Mouse (Mus musculus) frontal cortex, postnatal 14 days (tissue): ENCODE measurements at regions not wholly inside any gene's neighbourhood (a gene's known extent, or its start where the extent isn't known, plus 50 kb on each side); places are given as distances from the start of the nearest gene placed in this dataset.
"Not testable (repeated sequence)": the region's sequence is repeated elsewhere in the genome, so short reads cannot be mapped to it uniquely, and the experiment has no call there.

ENCODE experiments used
- DNase-seq, 2 experiments: peaks; one replicate each; pipeline ENCODE4 v3.0.0; 2022; ENCODE audit warnings: low spot score in 2 of 2

DNA sequence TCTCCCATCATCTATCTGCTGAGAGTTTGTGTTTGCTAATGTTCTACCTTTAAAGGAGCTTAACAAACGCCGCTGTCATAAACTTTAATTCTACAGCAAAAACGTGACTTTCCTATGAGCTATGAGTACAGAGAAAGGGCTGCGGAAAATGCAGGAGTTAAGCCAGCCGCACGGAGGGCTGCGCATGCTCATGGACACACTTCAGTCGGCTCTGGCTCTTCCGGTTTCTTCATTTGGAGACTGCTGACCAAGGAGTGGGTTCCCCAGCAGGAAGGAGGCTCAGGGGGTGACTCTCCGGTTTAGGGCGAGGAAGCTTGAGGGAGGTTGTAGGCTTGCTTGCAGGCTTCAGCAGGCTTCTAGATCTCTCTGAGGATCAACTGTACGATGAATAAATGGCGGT, 59.3 kb downstream of the Sox2 start:
- no peak for DNase-seq

DNA sequence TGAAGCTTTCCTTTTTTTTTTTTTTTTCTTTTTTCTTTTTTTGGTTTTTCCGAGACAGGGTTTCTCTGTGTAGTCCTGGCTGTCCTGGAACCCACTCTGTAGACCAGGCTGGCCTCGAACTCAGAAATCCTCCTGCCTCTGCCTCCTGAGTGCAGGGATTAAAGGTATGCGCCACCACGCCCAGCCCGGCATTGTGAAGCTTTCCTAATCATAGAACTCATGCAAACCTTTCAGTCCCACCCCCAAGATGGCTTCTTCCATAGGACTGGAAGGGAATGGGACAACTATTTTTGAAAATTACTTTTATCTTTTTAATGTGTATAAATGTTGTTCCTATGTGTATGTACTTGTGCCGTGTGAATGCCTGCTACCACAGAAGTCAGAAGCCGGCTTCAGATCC, 61.9 kb downstream of the Sox2 start:
- not testable (repeated sequence) for DNase-seq

GRCm38 (mm10) chr3:34722506-34722905, 72.3 kb downstream of the Sox2 start:
- DNase-seq = peak; percentile 14 to 22

- no peak for DNase-seq
These were observed 76.8 kb downstream of the Sox2 start for GRCm38 (mm10) chr3:34726955-34727354.

DNA sequence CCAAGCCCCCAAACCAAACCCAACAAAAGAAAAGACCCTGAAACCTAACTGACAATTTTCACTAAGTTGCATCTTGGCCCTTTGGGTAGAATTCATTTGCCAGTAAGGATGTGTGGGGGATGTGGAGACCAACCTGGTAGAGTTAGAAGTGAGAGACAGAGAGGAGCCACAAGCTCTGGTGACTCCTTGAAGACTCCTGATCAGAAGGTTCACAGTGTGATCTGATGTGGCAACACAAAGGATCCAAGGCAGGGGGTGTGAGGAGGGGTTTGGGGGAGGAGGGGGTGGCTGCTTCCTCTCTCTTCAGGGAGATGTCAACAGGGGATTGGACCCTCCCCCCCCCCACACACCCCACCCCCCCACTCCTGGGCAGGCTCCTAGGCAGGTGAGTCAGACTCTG, 78.1 kb downstream of the Sox2 start:
- no peak for DNase-seq

DNA sequence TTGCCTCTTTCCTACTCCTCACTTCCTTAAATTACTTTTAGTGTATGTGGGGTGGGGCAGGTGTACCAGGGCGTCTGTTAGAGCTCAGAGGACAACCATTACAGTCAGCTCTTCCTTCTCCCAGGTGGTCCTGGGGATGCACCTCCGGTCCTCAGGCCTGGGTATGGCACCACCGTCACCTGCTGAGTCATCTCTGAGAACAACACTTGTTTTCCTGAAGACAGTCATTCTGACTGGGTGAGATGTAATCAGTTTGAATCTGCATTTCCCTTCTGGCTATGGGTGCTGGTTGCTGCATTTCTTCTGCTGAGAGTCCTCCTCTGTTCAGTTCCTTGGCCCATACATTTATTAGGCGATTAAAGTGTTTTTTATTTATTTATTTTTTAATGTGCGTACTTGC, 84.8 kb downstream of the Sox2 start:
- no peak for DNase-seq

DNA sequence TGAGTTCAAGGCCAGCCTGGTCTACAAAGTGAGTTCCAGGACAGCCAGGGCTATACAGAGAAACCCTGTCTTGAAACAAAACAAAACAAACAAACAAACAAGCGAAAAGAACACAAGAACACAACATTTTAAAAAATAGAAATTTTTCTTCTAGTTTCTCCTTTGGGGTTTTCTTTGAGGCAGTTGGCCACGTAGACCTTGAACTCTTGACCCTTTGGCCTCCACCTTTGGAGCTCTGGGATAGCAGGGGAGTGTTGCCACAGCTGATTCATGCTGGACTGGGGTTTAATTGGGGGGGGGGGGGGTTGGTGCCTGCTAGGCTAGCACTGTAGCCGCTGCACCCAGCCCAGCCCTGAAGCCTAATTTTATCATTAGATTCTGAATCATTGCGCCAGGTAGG, 87.8 kb downstream of the Sox2 start:
- no peak for DNase-seq

- no peak for DNase-seq
These were observed 88.7 kb downstream of the Sox2 start for GRCm38 (mm10) chr3:34738938-34739337.

DNA sequence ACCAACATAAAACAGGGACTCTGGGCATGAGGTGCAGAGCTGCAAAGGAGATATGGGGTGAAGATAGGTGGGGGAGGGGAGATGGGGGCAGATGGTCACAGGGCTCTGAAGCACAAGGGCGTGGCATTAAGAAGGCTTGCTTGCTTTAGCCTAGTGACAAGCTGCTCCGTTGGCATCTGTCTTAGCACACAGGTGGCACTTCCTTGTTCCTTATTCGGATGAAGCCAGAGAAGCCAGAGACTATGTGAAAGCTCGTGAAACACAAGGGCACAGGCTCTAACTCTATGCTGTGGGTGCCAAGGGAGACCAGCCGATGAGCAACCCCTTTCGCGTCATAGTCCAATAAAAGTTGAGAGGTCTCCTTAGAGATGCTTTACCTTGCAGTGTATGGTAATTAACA, 89.5 kb downstream of the Sox2 start:
- DNase-seq = no peak

DNA sequence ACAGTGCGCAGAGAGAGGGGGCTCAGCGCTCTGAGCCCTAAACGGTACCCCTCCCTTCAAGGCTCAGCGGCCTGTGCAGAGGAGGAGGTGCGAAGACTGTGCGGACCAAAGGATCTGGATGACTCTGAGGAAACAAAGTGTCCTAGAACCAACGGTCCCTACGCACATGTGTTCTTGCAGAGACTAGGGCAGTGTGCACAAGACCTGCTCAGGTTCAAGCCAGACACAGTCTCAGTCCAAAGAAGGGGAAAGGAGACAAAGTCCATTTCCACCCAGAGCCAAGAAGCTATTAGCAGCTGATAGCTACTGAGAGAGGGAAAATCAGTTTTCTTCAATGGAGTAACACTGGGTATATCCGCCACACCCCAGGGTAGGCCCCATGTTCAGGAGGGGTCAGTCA, 89.9 kb downstream of the Sox2 start:
- DNase-seq = no peak

- DNase-seq = no peak
These were observed 95.1 kb downstream of the Sox2 start for GRCm38 (mm10) chr3:34745181-34745736.

DNA sequence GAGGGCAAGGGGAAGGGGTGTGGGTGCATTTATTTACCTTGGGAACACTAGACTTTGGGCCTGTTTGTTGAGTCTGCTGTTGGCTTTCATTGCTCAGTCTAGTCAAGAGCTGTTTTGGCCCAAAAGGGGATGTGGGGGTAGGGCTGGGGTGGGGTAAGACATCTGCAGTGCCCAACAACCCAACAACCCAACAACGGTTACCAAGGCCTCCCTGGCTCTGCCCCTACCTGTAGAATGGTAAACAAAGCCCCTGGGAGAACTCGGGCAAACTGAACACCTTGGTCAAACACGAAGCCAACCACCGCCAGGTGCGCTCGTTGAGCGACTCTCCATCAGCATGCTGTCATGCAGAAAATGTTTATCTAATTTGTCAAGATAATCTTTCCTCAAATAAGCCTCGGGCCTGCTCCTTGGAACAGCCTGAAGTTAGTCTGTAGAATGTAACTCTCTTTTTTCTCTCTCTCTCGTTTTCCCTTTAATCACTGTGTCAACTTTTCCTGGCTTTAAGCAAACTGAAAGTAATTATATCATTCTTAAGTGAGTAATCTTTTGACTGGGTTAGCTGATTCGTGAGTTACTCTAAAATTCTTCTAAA, 97.4 kb downstream of the Sox2 start:
- DNase-seq = no peak

DNA sequence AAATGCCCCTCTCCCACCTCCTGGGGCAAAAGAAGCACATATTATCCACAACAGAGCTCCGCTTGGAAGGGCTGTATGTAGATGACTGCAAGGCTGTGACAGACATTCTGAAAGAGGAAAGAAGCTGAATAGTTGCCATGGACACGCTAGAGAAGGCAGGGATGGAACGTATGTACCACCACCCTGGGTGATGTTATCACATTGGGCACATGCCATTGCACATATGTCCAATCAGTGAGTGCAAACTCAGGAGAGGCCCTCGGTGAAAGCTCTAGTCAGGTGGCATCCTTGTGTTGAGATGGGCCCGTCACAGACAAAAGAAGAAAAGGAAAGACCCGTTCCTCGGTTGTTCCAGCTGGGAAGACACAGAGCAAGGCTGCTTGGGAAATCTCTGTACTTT, 99.8 kb downstream of the Sox2 start:
- peak in 1 of 2 experiments; percentile 9 for DNase-seq

- DNase-seq = no peak
These were observed 101.3 kb downstream of the Sox2 start for GRCm38 (mm10) chr3:34751551-34751950.

DNA sequence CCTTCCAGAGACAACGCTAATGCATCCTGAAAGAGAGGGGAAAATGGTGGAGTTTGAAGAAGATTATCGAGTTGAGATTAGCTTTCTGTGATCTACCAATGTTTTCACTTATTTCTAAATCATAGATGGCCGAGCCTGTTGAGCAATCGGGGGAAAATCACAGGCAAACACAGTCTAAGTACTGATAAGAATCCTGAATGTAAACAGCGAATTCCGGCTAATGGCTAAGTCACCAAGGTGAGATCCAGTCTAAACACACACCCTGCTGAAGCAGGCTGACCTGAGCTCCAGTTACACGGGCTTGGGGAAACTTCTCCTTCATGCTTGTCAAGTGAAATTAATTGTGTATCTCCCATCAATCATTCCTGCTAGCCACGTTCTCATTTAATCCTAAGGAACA, 103.4 kb downstream of the Sox2 start:
- no peak for DNase-seq

DNA sequence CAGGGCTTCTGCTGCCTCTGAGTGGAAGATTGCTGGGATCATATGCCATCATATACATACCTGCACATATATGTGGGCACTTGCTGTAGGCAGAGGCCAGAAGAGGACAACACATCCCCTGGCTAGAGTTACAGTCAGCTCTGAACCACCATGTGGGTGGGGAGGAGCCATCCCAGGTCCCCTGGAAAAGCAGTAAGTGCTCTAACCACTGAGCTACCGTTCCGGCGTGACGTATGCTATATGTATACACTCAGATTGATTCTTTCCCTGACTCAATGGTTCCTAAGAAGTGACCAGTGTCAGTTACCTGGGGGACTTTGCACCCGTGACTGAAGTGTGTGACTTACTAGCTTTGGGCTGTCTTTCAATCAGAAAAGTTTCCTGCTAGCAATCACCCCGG, 104.6 kb downstream of the Sox2 start:
- no peak for DNase-seq

DNA sequence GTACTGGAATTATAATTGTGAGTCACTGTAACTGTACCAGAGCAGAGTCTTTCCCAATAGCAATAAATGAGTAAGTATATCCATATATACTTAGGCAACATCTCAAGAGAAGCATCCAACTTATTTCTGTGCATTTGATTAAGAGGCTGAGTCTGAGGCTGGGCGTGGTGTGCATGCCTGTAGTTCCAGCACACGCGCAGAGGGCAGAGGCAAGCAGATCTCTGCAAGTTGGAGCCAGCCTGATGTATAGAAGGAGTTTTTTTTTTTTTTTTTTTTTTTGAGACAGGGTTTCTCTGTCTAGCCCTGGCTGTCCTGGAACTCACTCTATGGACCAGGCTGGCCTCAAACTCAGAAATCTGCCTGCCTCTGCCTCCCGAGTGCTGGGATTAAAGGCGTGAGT, 105.1 kb downstream of the Sox2 start:
- DNase-seq = not testable (repeated sequence)

GRCm38 (mm10) chr3:34756632-34757031, 106.4 kb downstream of the Sox2 start:
- no peak for DNase-seq

DNA sequence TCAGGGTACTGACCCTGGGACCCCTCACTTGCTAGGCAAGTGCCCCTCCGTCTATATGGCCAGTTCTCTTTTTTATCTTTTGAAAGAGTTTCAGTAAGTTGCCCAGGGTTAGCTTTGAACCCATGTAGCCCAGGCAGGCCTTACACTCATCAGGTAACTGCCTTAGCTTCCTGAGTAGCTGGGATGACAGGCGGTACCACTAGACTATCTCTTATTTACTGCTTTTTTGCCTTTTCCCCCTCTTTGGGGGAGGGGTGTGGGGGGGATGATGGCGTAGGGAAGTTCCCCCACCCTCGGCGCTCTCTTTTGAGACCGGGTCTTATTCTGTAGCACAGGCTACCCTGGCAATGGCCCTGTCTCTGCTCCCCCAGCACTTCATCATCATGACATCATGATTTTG, 106.9 kb downstream of the Sox2 start:
- DNase-seq = no peak

DNA sequence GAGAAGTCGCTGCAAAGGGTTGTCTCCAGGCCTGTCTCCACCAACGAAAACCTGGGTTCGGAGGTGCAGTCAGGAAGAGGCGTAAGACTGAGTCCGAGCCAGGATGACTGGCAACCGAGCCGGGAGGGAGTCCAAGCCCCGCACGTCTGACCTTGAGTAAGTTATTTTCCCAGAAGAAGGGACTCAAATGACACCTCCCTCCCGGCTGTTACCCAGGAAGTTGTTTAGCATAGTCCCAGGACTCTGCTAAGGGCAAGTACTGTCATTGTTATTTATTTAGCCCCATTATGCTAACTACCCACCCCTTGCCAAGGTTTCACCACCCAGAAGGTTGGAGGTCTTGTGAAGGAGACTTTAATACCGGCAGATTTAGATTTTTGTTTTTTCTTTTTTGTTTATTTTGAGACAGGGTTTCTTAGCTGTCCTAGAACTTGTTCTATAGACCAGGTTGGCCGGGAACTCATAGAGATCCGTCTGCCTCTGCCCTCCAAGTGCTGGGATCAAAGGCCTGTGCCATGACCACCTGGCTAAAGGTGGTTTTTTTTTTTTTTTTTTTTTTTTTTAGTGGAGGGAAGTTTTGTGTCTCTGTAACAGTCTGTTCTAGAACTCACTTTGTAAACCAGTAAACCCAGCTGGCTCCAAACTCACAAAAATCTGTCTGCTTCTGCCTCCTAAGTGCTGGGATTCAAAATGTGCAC, 107.8 kb downstream of the Sox2 start:
- DNase-seq = no peak

DNA sequence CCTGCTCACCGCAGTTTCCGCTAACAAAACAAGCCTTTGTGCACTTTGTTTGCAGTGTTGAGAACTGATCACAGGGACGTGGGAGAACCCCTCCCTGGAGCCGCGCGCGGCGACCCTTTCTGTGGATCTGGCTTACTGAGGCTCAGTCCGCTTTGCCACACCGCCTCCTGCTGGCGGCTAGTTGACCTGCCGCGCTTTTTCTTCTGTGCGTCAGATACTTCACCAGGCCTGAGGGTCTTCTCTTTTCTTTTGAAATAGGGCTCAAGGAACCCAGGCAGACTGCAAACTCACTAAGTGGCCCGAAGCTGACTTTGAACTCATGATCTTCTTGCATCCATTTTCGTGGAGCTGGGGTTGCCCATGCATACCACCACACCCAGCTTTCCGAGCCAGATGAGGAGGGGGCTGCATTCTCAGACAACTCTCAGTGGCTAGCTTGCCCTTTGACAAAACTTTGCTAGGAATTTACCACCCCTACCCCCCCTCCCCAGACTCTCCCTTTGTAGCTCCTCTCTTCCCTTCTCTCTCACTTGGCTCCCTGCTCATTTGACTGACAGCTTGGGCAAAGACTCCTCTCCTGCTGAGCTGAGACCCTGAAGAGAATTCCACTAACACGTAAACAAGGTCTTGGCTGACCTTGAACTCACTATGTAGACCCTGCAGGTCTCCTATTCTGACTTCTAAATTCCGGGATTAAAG, 109.9 kb downstream of the Sox2 start:
- no peak for DNase-seq

DNA sequence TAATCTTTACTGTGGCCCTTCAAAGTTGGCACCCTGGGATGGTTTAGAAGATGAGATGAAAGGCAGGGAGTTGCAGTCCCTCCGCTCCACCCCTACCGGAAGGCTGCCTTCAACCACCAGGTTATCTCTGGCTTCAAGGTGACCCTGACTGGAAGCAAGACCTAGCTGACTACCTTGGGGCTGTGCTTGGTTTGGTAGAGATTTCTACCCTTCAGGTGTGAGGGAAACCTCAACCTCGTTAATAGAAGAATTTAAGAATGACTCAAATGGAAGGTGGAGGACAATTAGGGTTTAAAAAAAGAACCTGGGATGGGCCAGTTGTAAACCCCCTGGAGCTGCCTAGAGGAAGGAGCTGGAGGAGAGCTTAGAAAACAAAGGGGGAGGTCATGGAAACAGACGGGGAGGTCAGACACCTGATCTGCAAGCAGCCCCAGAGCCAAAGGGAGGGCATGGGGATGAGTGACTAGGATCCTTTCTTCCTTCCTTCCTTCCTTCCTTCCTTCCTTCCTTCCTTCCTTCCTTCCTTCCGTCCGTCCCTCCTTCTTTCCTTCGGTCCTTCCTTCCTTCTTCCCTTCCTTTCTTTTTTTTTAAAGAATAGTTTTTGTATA, 111.1 kb downstream of the Sox2 start:
- no peak for DNase-seq

DNA sequence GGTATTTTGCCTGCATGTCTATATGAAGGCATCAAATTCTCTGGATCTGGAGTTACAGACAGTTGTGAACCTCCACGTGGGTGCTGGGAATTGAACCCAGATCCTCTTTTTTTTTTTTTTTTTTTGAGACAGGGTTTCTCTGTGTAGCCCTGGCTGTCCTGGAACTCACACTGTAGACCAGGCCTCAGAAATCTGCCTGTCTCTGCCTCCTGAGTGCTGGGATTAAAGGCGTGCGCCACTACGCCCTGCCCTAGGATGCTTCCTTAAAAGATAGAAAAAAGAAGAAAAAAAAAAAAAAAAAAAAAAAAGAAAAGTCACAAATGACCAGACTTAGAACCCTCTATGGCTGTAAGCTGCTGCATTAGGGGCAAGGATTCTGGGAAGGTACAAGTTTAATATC, 111.6 kb downstream of the Sox2 start:
- DNase-seq = no peak
